Mouse (Mus musculus): ENCODE results near the gene Fam222b. TPM values are rescaled to one million over a fixed set of nuclear protein-coding genes. Genes with fewer than 3 reads are reported as not detected.

The Fam222b gene
- polyA plus RNA-seq, 1 experiment from 2014 or later = 22.3 TPM

DNA sequence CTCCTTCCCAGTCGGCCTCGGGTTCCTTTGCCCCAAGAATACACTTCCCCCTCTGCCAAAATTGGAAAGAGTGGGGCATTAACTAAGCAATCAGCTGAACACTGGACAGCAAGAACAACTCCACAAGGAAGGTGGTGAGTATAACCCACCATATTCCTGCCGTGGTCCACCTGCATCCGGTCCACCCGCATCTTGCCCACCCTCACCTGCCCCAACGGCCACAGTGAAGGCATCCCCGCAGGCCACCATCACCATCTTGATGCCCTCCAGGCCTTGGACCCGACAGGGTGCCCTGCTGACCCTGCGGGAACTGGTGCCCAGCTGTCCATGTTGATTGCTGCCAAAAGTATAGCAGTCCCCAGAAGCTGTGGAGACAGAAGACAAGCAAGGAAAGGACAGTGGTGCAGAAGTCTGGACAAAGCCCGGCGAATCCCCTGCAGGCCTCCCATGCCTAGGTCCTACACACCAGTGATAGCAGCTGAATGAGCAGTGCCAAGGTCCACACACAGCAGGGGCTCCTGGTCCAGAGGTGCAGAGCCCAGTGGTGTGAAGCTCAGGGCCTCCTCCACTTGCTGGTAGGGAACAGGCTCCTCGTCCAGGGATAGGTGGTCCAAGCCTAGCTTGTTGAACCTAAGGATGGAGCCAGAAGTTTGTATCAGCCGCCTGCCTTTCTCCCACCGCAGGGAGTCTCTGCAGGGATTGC, 72.9 kb downstream of the Fam222b start:
- H3K9me3 ChIP-seq (replicated peaks; ENCODE audit: control insufficient read depth, low read length) = no peaks in the 10 kb centered on the region
- peaks cover 3% of the 10 kb centered on the region; the same call in 1 of the 2 replicates for H3K36me3 ChIP-seq (ENCODE audit: control insufficient read depth, insufficient read depth, low read length)
- no peaks in the 10 kb centered on the region for H3K27me3 ChIP-seq (replicated peaks; ENCODE audit: control insufficient read depth, insufficient read depth, low read length)
- 82% methylated on average over 14 of the region's 14 CpGs for WGBS
- H3K4me3 ChIP-seq (ENCODE audit: low read depth, low read length) = no peak overlapping the region
- H3K4me2 ChIP-seq (ENCODE audit: low read length) = no peak overlapping the region
- DNase-seq (ENCODE audit: low spot score) (no peak), ATAC-seq (no peak)
- H3K4me1 ChIP-seq (ENCODE audit: control insufficient read depth, insufficient read depth, low read length) = peaks cover 20% of the 10 kb centered on the region
- H3K27ac ChIP-seq (ENCODE audit: low read depth, low read length) = no peak overlapping the region
- H3K9ac ChIP-seq (ENCODE audit: low read length) = no peak overlapping the region

DNA sequence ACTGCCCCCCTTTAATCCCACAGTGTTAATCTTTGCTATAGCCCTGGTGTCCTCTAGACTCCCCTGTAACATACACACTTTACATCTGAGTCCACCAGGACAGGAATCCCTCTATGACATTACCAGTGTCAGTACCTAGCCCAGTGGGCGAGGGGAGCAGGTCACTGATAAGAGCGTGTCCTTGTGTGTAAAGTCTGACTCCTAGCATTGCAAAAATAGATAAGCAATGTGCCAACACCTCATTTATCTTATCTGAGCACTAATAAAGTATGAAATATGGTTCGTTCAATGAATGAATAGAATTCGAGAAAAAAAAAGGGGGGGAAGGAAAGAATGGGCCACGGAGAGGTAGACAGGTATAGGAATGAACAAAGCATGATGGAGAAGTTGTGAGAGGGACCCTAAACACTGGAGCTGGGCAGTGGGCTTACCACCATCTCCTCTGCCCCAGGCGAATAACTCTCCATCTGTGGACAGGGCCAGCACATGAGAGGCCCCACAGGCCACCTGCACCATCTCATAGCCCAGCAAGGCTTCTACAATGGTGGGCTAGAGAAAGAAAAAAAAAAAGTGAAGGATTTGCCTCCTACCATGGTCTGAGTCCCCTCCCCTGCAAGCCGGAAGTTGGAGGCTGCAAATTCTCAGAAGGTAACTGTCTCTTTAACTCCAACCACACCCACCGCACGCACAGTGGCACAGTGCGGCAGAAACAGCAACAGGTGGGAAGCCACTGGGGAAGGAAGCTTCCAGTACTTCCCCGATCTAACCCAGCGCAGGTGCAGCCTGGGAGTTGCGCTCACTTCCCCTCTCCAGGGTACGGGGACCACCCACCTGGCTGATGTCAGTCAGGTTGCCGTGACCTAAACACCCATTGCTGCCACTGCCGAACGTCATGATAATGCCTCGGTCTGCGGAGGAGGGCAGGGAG, 74.3 kb downstream of the Fam222b start:
- Histone ChIP-seq H3K4me2 (ENCODE audit: low read length) (no peak overlapping the region), H3K27ac (ENCODE audit: low read depth, low read length) (no peak overlapping the region), H3K9me3 (replicated peaks; ENCODE audit: control insufficient read depth, low read length) (no peaks in the 10 kb centered on the region), H3K27me3 (replicated peaks; ENCODE audit: control insufficient read depth, insufficient read depth, low read length) (no peaks in the 10 kb centered on the region), H3K36me3 (ENCODE audit: control insufficient read depth, insufficient read depth, low read length) (no peaks in the 10 kb centered on the region), H3K4me1 (ENCODE audit: control insufficient read depth, insufficient read depth, low read length) (peaks cover 6% of the 10 kb centered on the region), H3K4me3 (ENCODE audit: low read depth, low read length) (no peak overlapping the region), H3K9ac (ENCODE audit: low read length) (no peak overlapping the region)
- ATAC-seq (no peak), DNase-seq (ENCODE audit: low spot score) (no peak)
- WGBS = 60% methylated on average over 19 of the region's 19 CpGs

DNA sequence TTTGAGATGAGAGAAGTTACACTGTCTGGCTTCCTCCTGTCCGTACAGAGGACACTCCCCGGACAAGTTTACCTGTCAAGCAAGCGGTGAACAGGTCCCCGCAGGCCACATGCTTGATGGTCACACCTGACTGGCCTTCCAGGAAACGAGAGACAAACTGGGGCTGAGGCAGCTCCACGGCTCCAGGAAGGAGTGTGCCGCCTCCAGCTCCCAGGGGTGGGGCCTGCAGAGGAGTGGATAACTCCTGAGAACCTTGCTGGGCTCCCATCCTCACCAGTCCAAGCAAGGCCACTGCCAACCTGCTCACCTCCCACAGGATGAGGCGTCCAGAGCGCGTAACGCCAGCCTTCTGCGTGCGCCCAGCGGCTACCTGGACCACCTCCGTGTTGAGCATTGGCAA, 75.8 kb downstream of the Fam222b start:
- H3K36me3 ChIP-seq (ENCODE audit: control insufficient read depth, insufficient read depth, low read length) = no peaks in the 10 kb centered on the region

GRCm38 (mm10) chr11:78171328-78171727, 76.9 kb downstream of the Fam222b start:
- H3K9me3 ChIP-seq (replicated peaks; ENCODE audit: control insufficient read depth, low read length) = no peaks in the 10 kb centered on the region
- no peaks in the 10 kb centered on the region for H3K36me3 ChIP-seq (ENCODE audit: control insufficient read depth, insufficient read depth, low read length)
- H3K27me3 ChIP-seq (replicated peaks; ENCODE audit: control insufficient read depth, insufficient read depth, low read length) = no peaks in the 10 kb centered on the region
- no peaks in the 10 kb centered on the region for H3K4me1 ChIP-seq (ENCODE audit: control insufficient read depth, insufficient read depth, low read length)
- 74% methylated on average over 4 of the region's 4 CpGs for WGBS
- DNase-seq (ENCODE audit: low spot score) (no peak), ATAC-seq (no peak)
- no peak overlapping the region for H3K27ac ChIP-seq (ENCODE audit: low read depth, low read length)
- no peak overlapping the region for H3K4me2 ChIP-seq (ENCODE audit: low read length)
- no peak overlapping the region for H3K9ac ChIP-seq (ENCODE audit: low read length)
- H3K4me3 ChIP-seq (ENCODE audit: low read depth, low read length) = no peak overlapping the region

More for the DNA sequence above, 75.8 kb downstream of the Fam222b start:
- Histone ChIP-seq H3K4me1 (ENCODE audit: control insufficient read depth, insufficient read depth, low read length) (peaks cover 6% of the 10 kb centered on the region), H3K4me3 (ENCODE audit: low read depth, low read length) (no peak overlapping the region), H3K9me3 (replicated peaks; ENCODE audit: control insufficient read depth, low read length) (no peaks in the 10 kb centered on the region), H3K4me2 (ENCODE audit: low read length) (no peak overlapping the region), H3K27me3 (replicated peaks; ENCODE audit: control insufficient read depth, insufficient read depth, low read length) (no peaks in the 10 kb centered on the region), H3K27ac (ENCODE audit: low read depth, low read length) (no peak overlapping the region), H3K9ac (ENCODE audit: low read length) (no peak overlapping the region)
- 92% methylated on average over 15 of the region's 15 CpGs for WGBS
- ATAC-seq (no peak), DNase-seq (ENCODE audit: low spot score) (no peak)

- H3K4me1 ChIP-seq (ENCODE audit: control insufficient read depth, insufficient read depth, low read length) = peaks cover 4% of the 10 kb centered on the region
- ATAC-seq = no peak
- WGBS = 76% methylated on average over 16 of the region's 16 CpGs
- no peaks in the 10 kb centered on the region for H3K36me3 ChIP-seq (ENCODE audit: control insufficient read depth, insufficient read depth, low read length)
- H3K9me3 ChIP-seq (replicated peaks; ENCODE audit: control insufficient read depth, low read length) = no peaks in the 10 kb centered on the region
- H3K27ac ChIP-seq (ENCODE audit: low read depth, low read length) = no peak overlapping the region
- no peak for DNase-seq (ENCODE audit: low spot score)
- no peak overlapping the region for H3K4me2 ChIP-seq (ENCODE audit: low read length)
- no peak overlapping the region for H3K9ac ChIP-seq (ENCODE audit: low read length)
- H3K27me3 ChIP-seq (replicated peaks; ENCODE audit: control insufficient read depth, insufficient read depth, low read length) = no peaks in the 10 kb centered on the region
- H3K4me3 ChIP-seq (ENCODE audit: low read depth, low read length) = no peak overlapping the region
Measured at GRCm38 (mm10) chr11:78172034-78172747, 77.7 kb downstream of the Fam222b start.

DNA sequence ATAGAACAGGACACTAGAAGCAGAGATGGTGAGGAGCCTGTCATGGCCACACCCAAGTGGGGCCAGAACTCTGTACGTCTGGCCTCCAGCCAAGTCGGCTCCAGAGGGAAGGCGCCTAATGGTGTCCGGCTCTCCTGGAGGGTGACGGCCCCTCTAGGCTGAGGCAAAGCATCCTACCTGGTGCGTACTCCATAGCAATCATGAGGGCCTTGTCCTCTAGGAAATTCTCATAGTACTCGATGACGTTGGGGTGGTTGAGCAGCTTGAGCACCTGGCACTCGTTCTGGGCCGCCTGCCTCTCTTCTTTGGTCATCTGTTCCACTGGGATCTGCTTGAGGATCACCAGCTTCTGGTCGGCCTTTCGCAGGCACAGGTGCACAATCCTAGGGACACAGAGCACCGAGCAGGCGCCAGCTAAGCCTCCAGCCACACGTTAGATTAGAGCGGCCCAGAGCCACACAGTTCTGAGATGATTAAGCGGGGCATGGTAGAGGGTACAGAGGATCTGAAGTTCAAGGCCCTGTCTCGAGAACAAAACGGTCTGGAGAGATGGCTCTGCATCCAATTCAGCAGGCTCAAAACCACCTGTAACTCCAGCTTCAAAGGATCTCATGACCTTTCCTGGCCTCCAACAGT, 78.4 kb downstream of the Fam222b start:
- H3K4me2 ChIP-seq (ENCODE audit: low read length) = no peak overlapping the region
- H3K4me1 ChIP-seq (ENCODE audit: control insufficient read depth, insufficient read depth, low read length) = peaks cover 9% of the 10 kb centered on the region
- H3K36me3 ChIP-seq (ENCODE audit: control insufficient read depth, insufficient read depth, low read length) = no peaks in the 10 kb centered on the region
- 86% methylated on average over 19 of the region's 19 CpGs for WGBS
- H3K27me3 ChIP-seq (replicated peaks; ENCODE audit: control insufficient read depth, insufficient read depth, low read length) = no peaks in the 10 kb centered on the region
- no peak overlapping the region for H3K27ac ChIP-seq (ENCODE audit: low read depth, low read length)
- H3K4me3 ChIP-seq (ENCODE audit: low read depth, low read length) = no peak overlapping the region
- ATAC-seq = no peak
- no peaks in the 10 kb centered on the region for H3K9me3 ChIP-seq (replicated peaks; ENCODE audit: control insufficient read depth, low read length)
- DNase-seq (ENCODE audit: low spot score) = no peak
- no peak overlapping the region for H3K9ac ChIP-seq (ENCODE audit: low read length)

DNA sequence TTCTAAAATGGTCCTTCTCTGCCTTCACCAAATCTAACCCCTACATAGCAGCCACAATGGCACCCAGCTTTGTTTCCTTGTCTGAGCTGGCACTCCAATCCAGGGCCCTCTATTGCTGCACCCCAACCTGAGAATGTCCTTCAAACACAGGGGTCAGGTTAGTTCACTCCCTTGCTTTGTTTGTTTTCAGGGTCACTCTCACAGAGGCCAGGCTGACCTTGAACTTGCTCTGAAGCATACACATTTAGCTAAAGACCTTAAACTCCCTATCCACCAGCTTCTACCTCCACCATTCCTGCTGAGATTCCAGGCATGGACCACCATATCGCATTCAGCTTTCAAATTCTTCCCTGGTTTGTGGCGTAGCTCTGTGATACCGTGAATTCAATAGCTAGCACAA, 80.0 kb downstream of the Fam222b start:
- Histone ChIP-seq H3K4me1 (ENCODE audit: control insufficient read depth, insufficient read depth, low read length) (peaks cover 16% of the 10 kb centered on the region), H3K4me3 (ENCODE audit: low read depth, low read length) (no peak overlapping the region), H3K4me2 (ENCODE audit: low read length) (no peak overlapping the region), H3K27me3 (replicated peaks; ENCODE audit: control insufficient read depth, insufficient read depth, low read length) (no peaks in the 10 kb centered on the region), H3K36me3 (ENCODE audit: control insufficient read depth, insufficient read depth, low read length) (peaks cover 4% of the 10 kb centered on the region), H3K9me3 (replicated peaks; ENCODE audit: control insufficient read depth, low read length) (no peaks in the 10 kb centered on the region), H3K27ac (ENCODE audit: low read depth, low read length) (no peak overlapping the region), H3K9ac (ENCODE audit: low read length) (no peak overlapping the region)
- DNase-seq (ENCODE audit: low spot score) = no peak
- no peak for ATAC-seq
- 90% methylated on average over 3 of the region's 3 CpGs for WGBS

GRCm38 (mm10) chr11:78175771-78176401, 81.4 kb downstream of the Fam222b start:
- Histone ChIP-seq H3K27ac (ENCODE audit: low read depth, low read length) (no peak overlapping the region; the same call in 1 of the 2 replicates), H3K4me3 (ENCODE audit: low read depth, low read length) (peak overlapping the region; percentile 44), H3K9ac (ENCODE audit: low read length) (no peak overlapping the region), H3K27me3 (replicated peaks; ENCODE audit: control insufficient read depth, insufficient read depth, low read length) (no peaks in the 10 kb centered on the region), H3K4me1 (ENCODE audit: control insufficient read depth, insufficient read depth, low read length) (peaks cover 16% of the 10 kb centered on the region), H3K36me3 (ENCODE audit: control insufficient read depth, insufficient read depth, low read length) (peaks cover 18% of the 10 kb centered on the region), H3K4me2 (ENCODE audit: low read length) (peak overlapping the region; percentile 89), H3K9me3 (replicated peaks; ENCODE audit: control insufficient read depth, low read length) (no peaks in the 10 kb centered on the region)
- WGBS = 4% methylated on average over 9 of the region's 10 CpGs
- DNase-seq (ENCODE audit: low spot score) (peak; percentile 22), ATAC-seq (no peak)
